Mouse (Mus musculus) CH12.LX (cell line): ENCODE results near the gene Dcxr.

Source experiments
- BHLHE40 ChIP-seq: IDR thresholded peaks from 2 replicates; pipeline ENCODE4 v1.6.1; 2011; ENCODE audit warnings: mild to moderate bottlenecking, low read depth, low read length, improper control_type of control experiment
- CTCF ChIP-seq, 2 experiments: IDR thresholded peaks in 1 of 2; conservative IDR thresholded peaks in 1 of 2; 2 replicates each; pipeline ENCODE4 v1.5.1; 2011 to 2012; ENCODE audit warnings: low read depth in 2 of 2, low read length in 2 of 2, improper control_type of control experiment in 1 of 2, inconsistent platforms in 1 of 2, mild to moderate bottlenecking in 1 of 2, moderate library complexity in 1 of 2
- E2F4 ChIP-seq: IDR thresholded peaks from 2 replicates; pipeline ENCODE4 v1.6.1; 2011; ENCODE audit warnings: low read depth, low read length, improper control_type of control experiment; ENCODE audit not compliant: insufficient replicate concordance
- EP300 ChIP-seq: IDR thresholded peaks from 2 replicates; pipeline ENCODE4 v1.6.1; 2011; ENCODE audit warnings: low read length, improper control_type of control experiment
- JUND ChIP-seq: conservative IDR thresholded peaks from 2 replicates; pipeline ENCODE4 v1.6.1; 2011; ENCODE audit warnings: low read depth, low read length, improper control_type of control experiment
- KAT2A ChIP-seq: IDR thresholded peaks from 2 replicates; pipeline ENCODE4 v1.6.1; 2012; ENCODE audit warnings: low read length, improper control_type of control experiment, inconsistent platforms; ENCODE audit not compliant: insufficient replicate concordance
- NELFE ChIP-seq: IDR thresholded peaks from 2 replicates; pipeline ENCODE4 v1.6.1; 2011; ENCODE audit warnings: low read depth, low read length, improper control_type of control experiment
- POLR2A ChIP-seq: IDR thresholded peaks from 2 replicates; pipeline ENCODE4 v1.6.1; 2011; ENCODE audit warnings: low read depth, mild to moderate bottlenecking, improper control_type of control experiment, low read length
- POLR2AphosphoS2 ChIP-seq: IDR thresholded peaks from 2 replicates; pipeline ENCODE4 v1.6.1; 2011; ENCODE audit warnings: low read depth, low read length, improper control_type of control experiment
- RCOR1 ChIP-seq: conservative IDR thresholded peaks from 2 replicates; pipeline ENCODE4 v1.6.1; 2012; ENCODE audit warnings: low read depth, mild to moderate bottlenecking, inconsistent platforms, low read length, improper control_type of control experiment
- USF1 ChIP-seq: IDR thresholded peaks from 2 replicates; pipeline ENCODE4 v1.6.1; 2014; ENCODE audit warnings: low read depth, mild to moderate bottlenecking, inconsistent platforms, low read length, improper control_type of control experiment
- ZC3H11A ChIP-seq: IDR thresholded peaks from 2 replicates; pipeline ENCODE4 v1.6.1; 2012; ENCODE audit warnings: low read depth, mild to moderate bottlenecking, inconsistent platforms, low read length, improper control_type of control experiment

DNA sequence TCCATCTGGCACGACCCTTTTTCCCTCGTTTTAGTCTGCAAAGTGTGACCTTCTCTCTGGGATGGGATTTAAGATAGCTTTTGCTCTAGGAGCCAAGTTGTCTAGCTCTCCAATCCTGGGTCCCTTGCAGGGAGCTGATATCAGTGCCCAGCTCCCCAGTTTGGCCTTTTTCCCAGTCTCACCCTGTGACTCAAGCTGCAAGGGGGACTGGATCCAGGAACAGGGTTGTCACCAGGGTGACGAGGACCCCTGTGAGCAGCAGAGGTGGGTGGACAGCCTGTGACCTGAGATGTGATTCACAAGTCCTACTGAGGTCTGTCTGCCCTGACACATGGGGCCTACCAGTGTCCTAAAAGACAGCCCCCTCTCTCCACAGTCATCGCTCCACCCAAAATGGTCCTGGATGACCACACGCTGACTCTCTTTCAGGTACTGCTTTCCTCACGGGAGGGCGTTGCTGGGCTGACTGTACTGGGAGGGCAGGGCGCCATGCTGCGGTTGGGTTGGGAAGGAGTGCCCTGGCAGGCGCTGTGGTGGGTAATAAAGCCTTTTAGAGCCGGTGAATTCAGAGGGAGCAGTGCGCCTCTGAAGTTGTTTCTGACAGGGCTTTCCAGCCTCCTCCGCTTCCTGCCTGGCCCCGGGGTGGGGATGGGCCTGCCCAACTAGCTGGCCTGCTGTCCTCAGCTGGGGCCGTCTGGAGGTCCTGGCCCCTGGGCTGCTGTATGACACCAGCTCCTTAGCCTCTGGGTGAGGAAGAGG lies 23.2 kb downstream of the Dcxr start:
- TF ChIP-seq USF1 (no peak), EP300 (no peak), BHLHE40 (no peak), CTCF (conservative IDR thresholded peaks at IDR 0.05 in 1 of 2, IDR thresholded peaks at IDR 0.05 in 1 of 2; ENCODE audit: low read depth in 2 of 2, low read length in 2 of 2) (no peak), KAT2A (no peak), E2F4 (no peak), POLR2AphosphoS2 (no peak), POLR2A (no peak), JUND (no peak), NELFE (no peak), ZC3H11A (no peak), RCOR1 (no peak)
